Mouse (Mus musculus) c-Kit-positive CD71-negative TER-119-negative erythroid progenitor cells, embryonic 14.5 days (primary cell): ENCODE results near the gene Fam126a.

ENCODE experiments used
- DNase-seq: peaks from one replicate; pipeline ENCODE4 v3.0.0-alpha.2; 2013; ENCODE audit warnings: low read depth

The Fam126a gene

DNA sequence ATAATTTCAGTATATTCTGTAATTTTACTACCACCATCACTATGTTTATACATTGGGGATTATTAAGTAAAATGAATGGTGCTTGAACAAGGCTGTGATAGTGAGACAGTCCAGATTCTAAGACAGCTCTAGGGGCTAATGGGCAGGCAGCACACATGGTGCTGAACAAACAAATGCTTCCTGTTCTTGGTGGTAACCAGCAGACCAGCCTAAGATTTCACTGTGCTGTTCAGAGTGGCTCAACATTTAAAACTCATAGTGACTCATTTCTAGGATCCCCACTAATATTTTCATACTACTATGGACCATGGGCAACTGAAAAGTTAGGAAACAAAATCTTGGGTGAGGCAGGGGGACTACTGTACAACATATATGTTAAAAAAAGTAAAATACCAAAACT, 10.1 kb upstream of the Fam126a start:
- no peak for DNase-seq

DNA sequence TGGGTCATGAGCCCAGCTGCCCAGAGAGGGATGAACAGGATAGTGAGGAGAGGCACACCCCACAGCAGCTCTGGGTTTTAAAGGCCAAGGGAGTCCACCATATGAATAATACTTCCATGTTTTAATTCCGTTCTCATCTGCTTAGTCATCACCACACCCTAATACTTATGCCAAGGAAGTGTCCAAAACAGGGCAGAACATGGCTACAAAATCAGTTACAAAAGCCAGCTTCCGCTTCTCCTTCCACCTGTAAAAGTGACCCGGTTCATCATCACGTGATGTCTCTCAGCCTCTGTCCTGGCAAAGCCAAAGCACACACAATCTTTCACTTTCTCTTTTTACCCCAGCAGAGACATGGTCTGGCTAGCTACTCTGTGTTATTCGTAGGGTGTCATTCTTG, 8.9 kb upstream of the Fam126a start:
- DNase-seq, result no peak

DNA sequence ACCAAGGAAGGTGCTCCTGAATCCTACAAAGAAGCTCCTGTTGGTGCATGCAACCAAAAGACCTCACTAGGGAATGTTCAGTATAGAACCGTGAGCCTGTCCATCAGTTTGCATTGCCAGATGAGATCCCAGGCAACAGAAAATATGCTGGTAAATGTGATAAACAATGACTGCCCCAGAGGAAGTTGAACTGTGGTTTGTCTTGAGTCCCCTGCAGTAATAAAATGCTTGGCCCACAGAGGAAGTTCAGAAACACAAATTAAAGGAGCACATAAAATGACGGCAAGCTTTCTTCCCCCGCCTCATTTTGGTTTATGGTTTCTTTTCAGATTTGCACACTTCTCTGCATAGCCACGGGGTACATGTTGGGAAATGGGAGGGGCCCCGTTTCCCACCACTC, 8.3 kb upstream of the Fam126a start:
- no peak for DNase-seq

DNA sequence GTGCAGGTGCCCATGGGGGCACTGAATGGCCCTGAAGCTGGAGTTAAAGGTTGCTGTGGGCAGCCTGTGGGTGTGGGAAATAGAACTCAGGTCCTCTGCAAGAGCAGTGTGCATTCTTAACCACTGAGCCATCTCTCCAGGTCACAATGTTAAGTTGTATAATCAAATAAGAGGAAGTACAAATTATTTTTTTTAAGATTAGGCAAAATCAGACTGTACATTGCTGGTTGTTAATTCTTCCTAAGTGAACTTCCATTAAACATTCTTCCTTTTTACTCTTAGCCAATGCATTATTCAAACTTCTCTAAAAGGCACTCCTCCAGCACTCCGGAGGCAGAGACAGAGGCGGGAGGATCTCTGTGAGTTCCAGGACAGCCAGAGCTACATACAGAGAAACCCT, 7.7 kb upstream of the Fam126a start:
- DNase-seq, result no peak

DNA sequence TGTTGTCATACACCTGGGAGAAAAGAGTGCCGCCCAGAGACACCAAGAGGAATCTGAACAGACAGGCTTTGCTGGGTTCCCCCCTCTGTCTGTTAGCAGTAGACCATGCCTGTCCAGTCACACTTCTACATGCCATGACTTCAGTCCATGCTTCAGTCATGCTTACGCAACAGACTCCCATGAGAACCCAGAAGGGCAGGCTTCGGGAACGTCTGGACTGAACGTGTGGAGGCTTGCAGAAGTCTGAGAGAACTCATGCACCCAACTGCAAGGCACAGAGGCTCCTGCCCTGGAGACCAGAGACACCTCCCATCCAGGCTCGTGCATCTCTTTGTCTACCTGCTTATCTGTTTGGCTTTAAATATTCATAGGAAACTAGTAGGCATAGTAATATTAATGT, 6.2 kb upstream of the Fam126a start:
- DNase-seq, result no peak

DNA sequence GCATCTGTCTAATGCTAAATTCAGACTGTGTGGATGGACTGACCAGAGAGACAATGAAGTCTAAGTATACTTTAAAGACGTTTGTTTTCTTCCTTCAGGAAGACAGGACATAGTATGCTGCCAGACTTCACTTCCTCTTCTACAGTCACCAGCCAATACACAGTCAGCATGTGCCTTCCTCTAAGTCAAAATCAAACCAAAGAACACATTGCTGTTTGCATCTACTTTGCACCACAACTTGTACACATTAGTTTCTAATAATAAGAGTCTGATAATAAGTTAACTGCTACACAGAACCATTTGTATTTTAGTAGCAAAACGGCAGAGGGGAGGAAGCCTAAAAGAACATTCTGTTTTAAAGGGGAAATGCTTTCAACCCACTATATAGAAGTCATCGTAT, 4.5 kb upstream of the Fam126a start:
- no peak for DNase-seq

DNA sequence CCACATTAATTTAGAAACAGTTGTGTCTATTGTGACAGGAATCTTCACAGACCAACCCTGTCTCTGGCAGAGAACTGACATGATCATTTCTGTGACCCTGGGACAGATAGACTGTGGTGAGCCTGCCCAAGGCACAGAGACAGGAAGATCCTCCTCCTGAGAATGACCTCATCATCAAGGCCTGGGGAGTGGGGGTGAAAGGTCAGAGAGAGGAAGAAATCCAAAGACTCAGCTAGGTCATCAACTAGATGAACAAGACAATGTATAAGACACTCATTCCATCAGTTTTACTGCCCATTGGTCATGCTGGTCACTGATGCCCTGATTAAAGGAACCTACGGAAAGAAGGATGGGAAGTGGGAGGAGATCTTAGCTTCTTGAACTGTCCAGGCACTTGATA, 3.6 kb upstream of the Fam126a start:
- DNase-seq, result no peak

DNA sequence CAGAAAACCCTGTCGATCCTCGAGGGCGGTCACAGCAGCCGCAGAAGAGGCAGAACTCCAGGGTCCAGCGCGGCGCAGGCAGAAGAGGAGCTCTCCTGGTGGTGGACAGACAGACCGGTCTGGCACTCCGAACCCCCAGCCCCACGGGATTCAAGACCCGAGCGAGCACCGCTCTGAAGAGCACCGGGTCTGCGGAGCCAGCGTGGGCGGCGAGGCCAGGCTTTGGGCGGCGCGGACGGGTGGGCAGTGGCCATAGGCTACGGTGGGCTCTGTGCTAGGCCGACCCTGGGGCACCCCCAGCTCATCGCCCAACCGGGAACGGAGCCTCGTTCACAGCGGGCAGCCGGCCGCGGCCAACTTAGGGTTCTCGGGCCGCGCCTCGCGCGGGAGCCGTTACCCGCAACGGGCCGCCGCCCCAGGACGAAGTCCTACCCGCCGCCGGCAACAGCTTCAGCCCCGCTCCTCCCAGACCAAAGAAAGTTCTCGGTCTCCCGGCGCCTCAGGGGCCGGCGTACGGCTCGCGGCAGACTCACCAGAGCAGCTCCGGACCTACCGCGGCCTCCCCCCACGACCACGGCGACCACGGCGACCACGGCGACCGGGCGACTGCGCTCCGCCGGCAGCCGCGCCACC, 428 bp downstream of the Fam126a start:
- no peak for DNase-seq

DNA sequence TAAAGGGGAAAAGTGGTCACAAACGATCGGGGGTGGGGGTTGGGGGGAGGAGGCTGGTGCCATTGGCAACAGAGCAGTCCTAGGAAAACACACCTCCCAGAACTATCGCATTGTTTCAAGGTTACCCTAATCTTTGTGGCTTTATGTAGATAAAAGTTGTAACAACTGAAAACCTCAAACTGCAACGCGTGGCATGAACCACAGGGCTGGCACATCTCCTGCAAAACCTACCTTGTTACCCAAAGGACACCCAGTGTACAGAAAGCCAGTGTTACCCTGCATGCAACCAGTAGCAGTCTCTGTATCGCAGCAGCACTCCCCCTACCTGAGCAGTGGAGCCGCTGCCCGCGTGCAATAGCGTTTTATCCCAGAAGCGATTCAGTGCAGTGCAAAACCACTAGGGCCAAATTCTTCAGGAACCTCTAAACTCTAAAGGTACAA, 1.1 kb downstream of the Fam126a start:
- DNase-seq, result peak; percentile 28

DNA sequence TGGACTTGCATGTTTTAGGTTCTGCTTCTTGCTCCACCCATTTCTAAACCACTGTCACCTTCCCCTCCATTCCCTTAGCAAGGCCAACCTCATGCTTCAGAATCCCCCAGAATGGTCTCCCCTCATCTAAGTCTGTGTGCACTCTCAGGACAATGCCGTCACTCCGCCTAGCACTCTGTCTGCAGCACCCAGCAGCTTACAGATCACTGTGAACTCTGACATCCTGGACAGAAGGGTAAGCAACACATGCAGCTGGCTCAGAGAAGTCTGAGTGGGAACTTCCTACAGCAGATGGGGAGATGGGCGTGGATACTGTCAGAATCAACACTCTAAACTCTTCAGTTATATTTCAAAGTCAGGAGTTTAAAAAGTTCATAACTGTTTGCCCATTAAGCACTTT, 5.5 kb downstream of the Fam126a start:
- no peak for DNase-seq

DNA sequence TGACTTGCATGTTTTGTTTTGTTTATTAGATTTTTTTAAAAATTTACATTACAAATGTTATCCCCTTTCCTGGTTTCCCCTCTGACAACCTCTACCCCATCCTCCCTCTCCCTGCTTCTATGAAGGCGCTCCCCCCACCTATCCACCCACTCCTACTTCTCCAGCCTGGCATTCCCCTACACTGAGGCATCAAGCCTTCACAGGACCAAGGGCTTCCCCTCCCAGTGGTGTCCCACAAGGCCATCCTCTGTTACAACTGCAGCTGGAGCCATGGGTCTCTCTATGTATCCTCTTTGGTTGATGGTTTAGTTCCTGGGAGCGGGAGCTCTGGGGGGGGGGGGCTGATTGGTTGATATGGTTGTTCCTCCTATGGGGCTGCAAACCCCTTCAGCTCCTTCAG, 7.3 kb downstream of the Fam126a start:
- no peak for DNase-seq

DNA sequence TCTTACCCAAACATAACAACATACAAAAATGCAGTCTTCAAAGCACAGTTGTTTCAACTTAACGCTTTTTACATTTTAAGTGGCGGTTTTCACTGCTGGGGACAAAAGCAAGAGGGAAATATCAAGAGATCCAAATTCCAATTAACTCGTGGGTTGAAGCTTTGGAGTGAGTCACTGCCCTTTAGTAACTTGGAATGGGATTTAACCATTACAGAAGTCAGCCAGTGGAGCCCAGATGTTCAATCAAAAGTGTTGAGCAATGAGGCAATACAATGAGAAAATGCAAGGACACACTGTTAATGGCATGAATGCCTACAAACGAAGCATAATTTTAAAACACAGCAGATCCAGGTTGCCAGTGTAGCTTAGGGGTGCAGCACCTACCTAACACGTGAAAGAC, 8.8 kb downstream of the Fam126a start:
- no peak for DNase-seq

DNA sequence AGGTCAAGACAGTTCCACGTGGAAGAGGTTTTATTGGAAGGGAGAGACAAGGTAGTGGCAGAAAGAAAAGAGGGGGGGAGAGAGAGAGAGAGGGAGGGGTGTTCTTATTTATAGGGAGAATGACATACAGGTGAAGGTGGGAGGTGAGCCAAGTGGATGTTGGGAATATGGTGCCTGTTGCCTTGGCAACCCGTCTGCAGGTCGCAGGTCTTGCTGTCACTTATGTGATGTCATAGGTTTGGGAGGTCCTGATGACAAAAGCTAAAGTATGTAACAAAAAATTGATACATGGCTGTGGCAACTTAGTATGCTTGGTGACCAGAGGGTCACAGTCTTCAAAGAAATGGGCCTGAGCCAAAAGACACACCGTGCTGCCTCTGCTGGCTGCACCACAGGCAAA, 10.1 kb downstream of the Fam126a start:
- DNase-seq, result no peak

DNA sequence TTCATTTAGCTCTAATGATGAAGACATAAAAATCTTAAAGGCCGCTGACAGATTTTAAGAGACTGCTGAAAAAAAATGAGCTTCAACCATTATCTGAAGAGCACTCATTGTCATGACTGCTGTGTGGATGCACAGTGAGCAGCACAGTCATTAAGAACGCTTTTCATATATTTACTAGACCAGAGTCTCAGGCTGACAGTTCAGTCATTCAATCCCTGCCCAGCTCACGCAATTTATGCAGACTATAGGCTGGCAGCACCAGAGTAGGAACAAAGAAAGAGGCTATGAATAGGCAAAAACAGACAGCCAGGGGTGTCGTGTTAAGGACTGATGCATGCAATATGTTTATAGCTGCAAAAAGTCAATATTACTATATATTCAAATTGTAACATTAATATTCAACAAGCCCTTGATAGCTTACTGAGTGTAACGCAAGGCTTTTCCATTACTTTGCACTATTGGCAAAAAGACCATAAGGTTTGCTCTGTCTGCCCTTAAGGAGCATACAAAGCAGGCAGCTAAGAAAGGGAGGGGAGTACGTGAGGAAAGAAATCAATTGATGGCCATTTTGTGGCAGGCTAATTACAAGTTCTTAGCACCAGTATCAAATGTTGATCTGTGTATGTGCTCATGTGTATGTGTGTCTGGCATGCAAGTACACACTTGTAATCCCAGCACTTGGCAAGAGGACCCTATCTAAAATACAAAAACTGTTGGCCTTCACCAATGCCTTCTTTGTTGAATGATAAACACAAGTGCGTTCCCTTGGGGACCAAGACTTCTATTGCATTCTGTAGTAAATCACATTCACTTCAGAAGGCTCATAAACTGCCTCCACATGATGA, 10.9 kb downstream of the Fam126a start:
- no peak for DNase-seq

DNA sequence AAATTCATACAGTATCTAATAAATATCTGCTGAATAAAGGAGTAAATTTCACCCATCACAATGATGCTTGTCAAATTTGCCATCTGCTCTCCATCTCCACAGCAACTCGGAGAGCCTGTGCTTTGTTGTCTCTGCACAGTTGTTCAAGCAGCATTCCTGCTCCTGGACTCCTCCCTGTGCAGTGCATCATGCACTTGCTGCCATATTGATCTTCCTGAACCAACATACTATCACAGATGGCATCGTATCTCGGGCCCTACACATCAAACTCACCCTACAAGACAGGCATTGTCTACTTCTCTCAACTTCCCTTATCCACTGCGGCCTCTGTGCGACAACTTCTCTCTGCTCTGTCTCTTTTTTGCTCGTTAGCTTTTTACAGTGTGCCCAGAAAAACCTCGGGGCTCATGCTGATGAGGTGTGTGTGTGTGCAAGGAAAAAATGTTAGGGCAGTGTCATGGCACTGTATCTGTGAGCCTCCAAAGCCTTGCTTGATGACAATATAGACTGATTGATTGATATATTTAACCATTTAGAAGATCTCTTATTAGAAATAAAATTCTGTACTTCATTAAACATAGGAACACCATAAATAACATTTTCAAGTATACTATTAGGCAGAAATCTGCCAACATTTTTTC, 11.7 kb downstream of the Fam126a start:
- DNase-seq, result no peak

DNA sequence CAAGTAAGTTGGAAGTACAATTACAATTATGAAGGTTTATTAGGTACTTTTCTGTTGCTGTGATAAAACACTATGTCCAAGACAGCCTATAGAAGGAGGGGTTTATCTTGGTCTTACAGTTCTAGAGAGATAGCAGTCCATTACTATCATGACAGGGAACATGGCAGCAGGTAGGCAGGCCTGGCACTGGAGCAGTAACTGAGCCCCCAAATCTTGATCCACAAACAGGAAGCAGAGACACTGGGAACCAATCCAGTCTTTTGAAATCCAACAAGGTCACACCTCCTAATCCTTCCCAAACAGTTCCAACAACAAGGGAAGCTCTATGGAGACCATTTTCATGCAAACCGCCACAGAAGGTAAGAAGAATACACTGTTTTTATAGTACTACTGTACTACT, 13.6 kb downstream of the Fam126a start:
- DNase-seq, result no peak

DNA sequence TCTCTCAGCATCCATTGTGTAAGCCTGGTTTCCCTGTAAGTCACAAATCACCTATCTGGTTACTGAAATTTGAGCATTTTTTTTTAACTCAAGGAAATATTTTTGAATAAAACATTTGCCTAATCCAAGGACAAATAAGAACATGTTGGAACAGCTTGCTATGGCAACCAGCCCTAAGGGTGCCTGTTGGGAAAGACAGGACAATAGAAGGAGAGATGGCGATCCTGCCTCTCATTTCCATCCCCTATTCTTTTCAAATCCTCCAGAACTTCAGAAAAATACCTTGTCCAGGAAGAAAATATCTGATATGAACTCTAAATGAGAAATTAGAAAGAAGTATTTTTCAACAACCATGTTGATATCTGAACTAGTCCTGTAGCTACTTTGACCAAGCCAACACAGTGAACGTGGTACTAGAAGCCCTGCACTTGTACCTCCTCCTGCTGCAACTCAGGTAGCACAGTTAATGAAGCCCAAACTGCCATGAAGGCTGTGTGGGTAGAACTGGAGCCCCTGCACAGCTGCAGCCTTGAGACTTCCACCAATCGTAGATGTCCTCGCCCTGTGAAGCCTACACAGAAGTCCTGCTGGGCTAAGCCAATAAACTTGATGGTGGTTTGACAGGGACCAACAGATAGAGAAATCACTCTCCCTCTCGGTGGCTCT, 17.0 kb downstream of the Fam126a start:
- DNase-seq, result no peak

DNA sequence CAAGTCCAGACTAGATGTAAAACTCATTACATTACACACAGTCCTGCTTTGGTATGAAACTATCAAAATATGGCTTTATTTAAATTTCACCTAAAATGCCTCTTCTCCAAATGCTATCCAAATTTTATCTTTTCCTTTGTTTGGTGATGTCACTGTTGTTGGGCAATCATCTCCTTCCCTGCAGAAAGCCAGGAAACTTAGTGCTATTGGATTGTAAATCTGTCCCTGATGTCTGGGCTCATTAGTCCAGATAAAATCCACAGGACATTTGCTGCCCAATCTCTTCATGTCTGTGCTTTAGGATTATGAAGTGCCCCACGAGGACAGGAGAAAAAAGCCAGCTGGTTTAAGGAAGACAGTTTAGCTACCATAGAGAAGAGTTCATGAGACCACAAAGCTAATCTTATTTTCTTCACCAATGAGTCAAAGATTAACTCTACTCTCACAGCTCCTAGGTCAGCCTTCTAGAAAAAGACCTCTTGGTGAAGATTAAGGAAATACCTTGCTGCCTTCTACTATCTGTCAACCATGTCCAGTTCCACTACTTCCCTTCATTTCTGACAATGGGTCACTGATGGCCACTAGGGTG, 31.3 kb downstream of the Fam126a start:
- no peak for DNase-seq

DNA sequence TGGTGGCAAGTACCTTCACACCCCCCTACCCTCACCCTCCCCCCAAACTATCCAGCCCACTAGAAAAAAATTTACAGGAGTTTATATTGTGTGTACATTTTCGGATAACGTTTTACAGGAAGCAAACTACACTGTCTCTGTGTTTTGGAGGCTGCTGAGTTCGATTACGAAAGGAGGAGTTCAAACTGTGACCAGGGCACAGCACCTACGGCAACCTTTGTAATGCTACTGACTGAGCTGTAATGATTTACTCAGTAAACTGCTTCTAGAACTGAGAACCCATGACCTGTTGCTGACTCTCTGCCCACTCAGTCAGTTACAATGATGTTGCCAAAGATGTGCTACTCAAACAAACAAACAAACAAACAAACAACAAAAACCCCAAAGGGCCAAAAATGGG, 34.5 kb downstream of the Fam126a start:
- DNase-seq, result no peak

DNA sequence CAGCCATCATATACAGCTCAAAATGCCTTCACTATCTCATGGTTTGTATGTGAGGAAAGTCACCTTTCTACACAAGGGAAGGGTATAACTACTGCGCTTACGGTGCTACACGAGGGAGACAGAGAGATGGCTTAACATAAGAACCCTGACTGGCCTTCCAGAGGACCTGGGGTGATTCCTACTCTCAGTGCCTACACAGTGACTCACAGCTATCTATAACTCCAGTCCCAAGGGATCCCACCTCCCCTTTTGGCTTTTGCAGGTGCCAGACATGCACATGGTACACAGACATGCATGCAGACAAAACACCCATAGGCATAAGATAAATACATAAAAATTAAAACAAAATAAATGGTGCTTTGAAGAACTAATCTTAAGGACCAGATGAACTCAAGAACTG, 35.6 kb downstream of the Fam126a start:
- DNase-seq, result no peak

DNA sequence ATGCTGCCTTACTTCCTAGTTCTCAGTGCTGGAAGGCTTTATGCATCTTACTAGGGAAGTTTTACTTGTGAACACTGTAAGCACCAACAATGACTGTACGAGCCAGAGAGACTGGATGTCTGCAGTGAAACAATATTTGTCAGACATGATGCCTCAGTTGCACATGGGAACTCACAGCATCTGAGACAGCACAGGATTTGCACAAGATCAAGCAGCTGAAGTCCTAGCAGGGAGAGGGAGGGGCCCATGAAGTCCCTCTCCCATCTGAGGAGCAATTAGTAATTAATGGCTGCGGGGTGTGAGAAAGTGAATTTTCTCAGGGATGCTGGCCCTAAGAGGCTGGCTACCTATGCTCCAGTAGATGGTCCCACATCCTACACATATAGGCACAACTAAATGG, 36.3 kb downstream of the Fam126a start:
- DNase-seq, result no peak

DNA sequence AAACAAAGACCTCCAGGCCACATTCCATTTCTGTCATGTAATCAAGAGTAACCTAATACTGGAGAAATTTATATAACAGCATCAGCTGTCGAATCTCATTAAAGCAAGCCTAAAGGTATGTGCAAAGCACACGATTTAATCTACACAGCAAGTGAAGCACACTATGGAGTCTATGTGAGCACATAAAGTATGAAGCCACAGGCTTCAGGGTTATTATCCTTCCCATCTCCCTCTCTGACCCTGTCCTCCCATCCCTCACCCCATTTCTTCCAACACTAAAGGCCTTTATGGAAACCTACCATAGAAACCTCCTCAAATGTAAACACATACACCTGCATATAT, 37.0 kb downstream of the Fam126a start:
- no peak for DNase-seq
